Mouse (Mus musculus) MEL-GATA-1-ER (cell line): ENCODE measurements around the gene Tns1.

ENCODE experiments used
- DNase-seq: peaks from one replicate; pipeline ENCODE4 v3.0.0-alpha.2; 2012; ENCODE audit warnings: low read depth; ENCODE audit errors: extremely low read depth

The Tns1 gene

DNA sequence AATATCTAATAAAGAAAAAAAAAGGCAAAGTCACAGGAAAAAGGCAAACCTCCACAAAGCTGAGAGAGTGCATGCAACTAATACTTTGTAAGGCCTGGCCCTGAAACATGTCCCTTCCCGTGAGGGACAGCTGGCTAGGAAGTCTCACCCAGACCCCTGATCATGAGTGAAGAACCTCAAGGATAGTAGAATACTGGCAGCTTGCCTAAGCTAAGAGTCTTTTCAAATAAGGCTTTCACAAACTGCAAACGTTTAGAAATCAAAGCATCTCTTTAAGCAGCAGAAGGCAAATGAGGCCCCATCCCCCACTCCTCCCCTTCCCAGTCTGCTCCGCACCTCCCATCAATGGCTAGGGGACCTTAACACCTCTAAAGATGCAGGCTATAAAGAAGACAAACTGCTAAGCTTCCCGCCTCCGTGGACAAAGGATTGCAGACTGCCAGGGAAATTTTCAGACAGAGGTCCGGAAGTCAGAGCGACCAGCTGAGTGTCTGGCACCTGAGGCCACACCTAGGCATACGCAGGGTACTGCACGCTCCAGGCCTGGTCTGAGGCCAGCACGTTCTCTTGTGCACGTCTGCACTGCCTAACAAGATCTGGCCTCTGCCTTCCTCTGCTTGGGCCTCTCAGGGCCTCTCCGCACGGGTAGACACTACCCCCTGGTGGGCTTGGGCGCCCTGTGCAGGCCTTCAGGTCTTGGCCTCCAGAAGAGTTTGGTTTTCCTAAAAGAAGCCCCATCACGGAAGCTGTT, 261.8 kb downstream of the Tns1 start:
- DNase-seq, result no peak

DNA sequence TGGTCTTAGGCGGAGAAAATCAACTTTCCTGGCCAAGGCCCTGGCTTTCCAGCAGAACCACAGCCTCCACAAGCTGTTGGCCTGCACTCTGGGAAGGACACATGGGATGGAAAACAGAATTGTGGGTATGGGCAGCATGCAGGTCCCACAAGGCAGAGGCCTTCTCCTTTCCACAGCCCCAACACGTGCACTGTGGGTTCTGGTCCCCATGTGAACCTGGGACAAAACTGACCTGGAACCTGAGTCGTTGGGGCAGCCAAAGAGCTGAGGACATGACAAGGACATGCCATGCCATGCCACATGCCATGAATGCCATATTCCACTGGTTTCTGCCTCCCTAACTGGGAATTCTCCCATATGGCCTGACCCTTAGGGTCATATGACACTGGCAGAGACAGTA, 263.8 kb downstream of the Tns1 start:
- no peak for DNase-seq
